17 mouse cellular contexts compared by ENCODE assay signal in the genomic region with DNA sequence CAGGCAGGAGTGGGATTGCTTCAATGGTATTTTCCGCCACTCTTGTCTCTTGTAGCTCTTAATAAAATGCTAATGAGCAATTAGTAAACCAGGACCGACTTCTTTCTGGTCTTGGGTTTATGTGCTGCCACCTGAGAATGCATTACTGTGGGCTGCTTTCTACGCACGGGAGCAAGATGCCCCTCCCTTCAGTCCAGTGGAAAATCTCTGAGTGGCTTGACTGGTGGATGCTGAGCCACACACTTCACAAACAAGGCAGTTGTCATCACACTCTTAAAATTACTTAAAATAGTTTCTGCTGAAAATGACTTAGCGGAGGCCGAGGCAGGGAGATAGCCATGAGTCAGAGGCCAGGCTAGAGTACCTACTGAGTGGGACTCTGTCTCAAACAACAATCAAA.
DNase-seq lines count a peak whose midpoint lies in the region; ATAC-seq lines count a peak whose summit lies in the region.
"Had no signal": no experiment of that assay in that cellular context is flagged by ENCODE, and none has a peak within 500 bp of the region (broad histone marks: within the 10 kb centered on the region; RNA-seq: fewer than 3 reads in every experiment).

No protein-coding gene starts in this region.

- peak; percentile 63; the same call in 1 of the 2 replicates for ATAC-seq in forebrain, embryonic 12.5 days (ENCODE audit: low FRiP score)
- ATAC-seq in forebrain, embryonic 14.5 days, result no peak
- ATAC-seq: forebrain, embryonic 15.5 days; forebrain, postnatal 0 days had no signal

- no peaks in the 10 kb centered on the region for H3K27me3 ChIP-seq in forebrain, embryonic 12.5 days
- no peaks in the 10 kb centered on the region for H3K27me3 ChIP-seq in forebrain, embryonic 14.5 days (replicated peaks; ENCODE audit: control insufficient read depth, insufficient read depth, low read length)
- H3K27me3 ChIP-seq: embryonic facial prominence, embryonic 12.5 days; forebrain, embryonic 15.5 days had no signal

- no peaks in the 10 kb centered on the region for H3K9me3 ChIP-seq in forebrain, embryonic 12.5 days
- no peaks in the 10 kb centered on the region for H3K9me3 ChIP-seq in forebrain, embryonic 14.5 days (replicated peaks; ENCODE audit: control insufficient read depth, low read length)
- H3K9me3 ChIP-seq: embryonic facial prominence, embryonic 10.5 days; embryonic facial prominence, embryonic 12.5 days; forebrain, embryonic 15.5 days had no signal

- H3K4me2 ChIP-seq in forebrain, embryonic 12.5 days, result no peak overlapping the region
- no peak overlapping the region for H3K4me2 ChIP-seq in forebrain, embryonic 14.5 days (ENCODE audit: low read length)
- H3K4me2 ChIP-seq: embryonic facial prominence, embryonic 12.5 days; forebrain, embryonic 15.5 days had no signal

- no peak overlapping the region for H3K27ac ChIP-seq in forebrain, embryonic 12.5 days
- no peak overlapping the region for H3K27ac ChIP-seq in forebrain, embryonic 14.5 days (ENCODE audit: low read depth, low read length)
- H3K27ac ChIP-seq: embryonic facial prominence, embryonic 10.5 days; embryonic facial prominence, embryonic 12.5 days; forebrain, embryonic 15.5 days had no signal

- 65% methylated on average over 6 of the region's 6 CpGs for WGBS in forebrain, embryonic 12.5 days
- WGBS in forebrain, embryonic 14.5 days, result 43% methylated on average over 6 of the region's 6 CpGs

- no peak overlapping the region for H3K4me3 ChIP-seq in forebrain, embryonic 12.5 days (replicated peaks)
- H3K4me3 ChIP-seq in forebrain, embryonic 14.5 days (ENCODE audit: low read depth, low read length), result no peak overlapping the region
- H3K4me3 ChIP-seq: embryonic facial prominence, embryonic 10.5 days; embryonic facial prominence, embryonic 12.5 days; forebrain, embryonic 15.5 days had no signal

- no peak overlapping the region for H3K9ac ChIP-seq in forebrain, embryonic 12.5 days
- no peak overlapping the region for H3K9ac ChIP-seq in forebrain, embryonic 14.5 days (ENCODE audit: low read length)
- H3K9ac ChIP-seq: embryonic facial prominence, embryonic 12.5 days; forebrain, embryonic 15.5 days; forebrain, postnatal 0 days had no signal

- no peaks in the 10 kb centered on the region for H3K36me3 ChIP-seq in forebrain, embryonic 12.5 days (replicated peaks)
- H3K36me3 ChIP-seq in forebrain, embryonic 14.5 days (ENCODE audit: control insufficient read depth, insufficient read depth, low read length), result no peaks in the 10 kb centered on the region
- H3K36me3 ChIP-seq: embryonic facial prominence, embryonic 10.5 days; embryonic facial prominence, embryonic 12.5 days; forebrain, embryonic 15.5 days had no signal

- no peak for DNase-seq in forebrain, embryonic 14.5 days (ENCODE audit: low spot score)
- DNase-seq in heart, adult 11 months, result peak; percentile 56
- no peak for DNase-seq in heart, postnatal 25 days (ENCODE audit: low spot score)
- DNase-seq in left cerebral cortex, postnatal 25 days (ENCODE audit: low spot score in 2 of 2), result no peak
- DNase-seq: adrenal gland, adult 2 months; adrenal gland, postnatal 10 days; adrenal gland, postnatal 25 days; cerebellum, adult 11-12 months; cerebellum, adult 2 months; cerebellum, adult 9-10 months; cerebellum, postnatal 10 days; cerebellum, postnatal 25 days; forebrain, postnatal 0 days had no signal

- H3K4me1 ChIP-seq in forebrain, embryonic 12.5 days, result no peaks in the 10 kb centered on the region
- H3K4me1 ChIP-seq in forebrain, embryonic 14.5 days (ENCODE audit: control insufficient read depth, insufficient read depth, low read length), result 0 out of 2 replicates have a peak, but pooled peaks cover 3% of the 10 kb centered on the region
- H3K4me1 ChIP-seq: embryonic facial prominence, embryonic 10.5 days; embryonic facial prominence, embryonic 12.5 days had no signal

- intact Hi-C loops in heart, postnatal 25 days (cut with DNase I), result no loop called here
- intact Hi-C loops in left cerebral cortex, postnatal 25 days (cut with DNase I), result no loop called here
